Mouse (Mus musculus): ENCODE measurements around the gene Tmem175. TPM values are rescaled to one million over a fixed set of nuclear protein-coding genes. Genes with fewer than 3 reads are reported as not detected.
A peak's percentile ranks its signal among the peaks of the same experiment; 100 is the strongest.

Tmem175 gene
- total and polyA plus RNA-seq, 2 experiments from 2014 or later, result 34.2 to 37.6 TPM

DNA sequence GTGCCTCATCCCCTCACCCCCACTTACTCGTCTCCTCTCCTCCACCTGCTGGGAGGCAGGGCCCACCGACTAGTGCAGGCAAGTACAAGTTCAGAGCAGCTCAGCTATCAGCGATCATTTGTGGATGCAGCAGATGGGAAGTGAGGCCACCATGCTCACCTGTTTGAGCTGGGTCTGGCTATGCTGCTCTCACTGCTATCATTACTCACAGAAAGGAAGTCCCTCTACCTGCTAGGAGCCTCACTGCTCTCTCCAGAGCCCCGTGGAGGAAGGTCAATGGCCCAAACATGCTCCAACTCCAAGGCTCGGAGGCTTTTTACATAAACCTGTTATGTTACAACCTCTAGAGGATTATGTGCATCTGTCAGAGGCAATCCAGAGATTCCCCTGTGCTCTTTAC is 27.8 kb downstream of the Tmem175 start:
- DNase-seq (ENCODE audit: low spot score) (no peak), ATAC-seq (ENCODE audit: low FRiP score) (no peak)
- H3K4me1 ChIP-seq (ENCODE audit: insufficient read depth, low read length), result peaks cover 6% of the 10 kb centered on the region; the same call in 1 of the 2 replicates
- no peak for TF ChIP-seq CTCF (IDR thresholded peaks at IDR 0.05)
- H3K4me3 ChIP-seq (ENCODE audit: low read depth, low read length), result no peak overlapping the region
- H3K36me3 ChIP-seq (ENCODE audit: insufficient read depth, low read length), result peaks cover 52% of the 10 kb centered on the region
- no peaks in the 10 kb centered on the region for H3K9me3 ChIP-seq (ENCODE audit: low read length)
- H3K27me3 ChIP-seq (ENCODE audit: insufficient read depth, low read length), result no peaks in the 10 kb centered on the region
- WGBS, result 82% methylated on average over 5 of the region's 5 CpGs
- H3K27ac ChIP-seq (ENCODE audit: low read depth, low read length), result no peak overlapping the region
- no peak overlapping the region for H3K4me2 ChIP-seq (ENCODE audit: low read depth, low read length, poor library complexity, severe bottlenecking)
- H3K9ac ChIP-seq (replicated peaks; ENCODE audit: low read length, poor library complexity, severe bottlenecking), result no peak overlapping the region

- no peak for TF ChIP-seq CTCF (IDR thresholded peaks at IDR 0.05)
- H3K4me2 ChIP-seq (ENCODE audit: low read depth, low read length, poor library complexity, severe bottlenecking), result no peak overlapping the region
- DNase-seq (ENCODE audit: low spot score) (no peak), ATAC-seq (ENCODE audit: low FRiP score) (no peak)
- peaks cover 40% of the 10 kb centered on the region for H3K36me3 ChIP-seq (ENCODE audit: insufficient read depth, low read length)
- no peak overlapping the region for H3K4me3 ChIP-seq (ENCODE audit: low read depth, low read length)
- H3K9ac ChIP-seq (replicated peaks; ENCODE audit: low read length, poor library complexity, severe bottlenecking), result no peak overlapping the region
- peaks cover 6% of the 10 kb centered on the region; the same call in 1 of the 2 replicates for H3K4me1 ChIP-seq (ENCODE audit: insufficient read depth, low read length)
- H3K9me3 ChIP-seq (ENCODE audit: low read length), result no peaks in the 10 kb centered on the region
- no peaks in the 10 kb centered on the region for H3K27me3 ChIP-seq (ENCODE audit: insufficient read depth, low read length)
- no peak overlapping the region for H3K27ac ChIP-seq (ENCODE audit: low read depth, low read length)
- WGBS, result 75% methylated on average over 1 of the region's 1 CpGs
These were observed 29.0 kb downstream of the Tmem175 start for GRCm38 (mm10) chr5:108658611-108659010.

GRCm38 (mm10) chr5:108659698-108660631 is 30.4 kb downstream of the Tmem175 start, which contains the start of gene Idua:
TSS of gene Idua (plus strand) at chr5:108660331.
- WGBS, result 9% methylated on average over 24 of the region's 24 CpGs
- DNase-seq (ENCODE audit: low spot score) (no peak), ATAC-seq (ENCODE audit: low FRiP score) (peak; percentile 41)
- H3K9me3 ChIP-seq (ENCODE audit: low read length), result no peaks in the 10 kb centered on the region
- no peaks in the 10 kb centered on the region for H3K27me3 ChIP-seq (ENCODE audit: insufficient read depth, low read length)
- peak within 1 kb of the TSS; percentile 96 for H3K9ac ChIP-seq (replicated peaks; ENCODE audit: low read length, poor library complexity, severe bottlenecking)
- peaks cover 6% of the 10 kb centered on the region; the same call in 1 of the 2 replicates for H3K4me1 ChIP-seq (ENCODE audit: insufficient read depth, low read length)
- H3K36me3 ChIP-seq (ENCODE audit: insufficient read depth, low read length), result peaks cover 26% of the 10 kb centered on the region
- H3K4me3 ChIP-seq (ENCODE audit: low read depth, low read length), result peak within 1 kb of the TSS; percentile 93
- no peak for TF ChIP-seq CTCF (IDR thresholded peaks at IDR 0.05)
- H3K27ac ChIP-seq (ENCODE audit: low read depth, low read length), result peak within 1 kb of the TSS; percentile 51
- H3K4me2 ChIP-seq (ENCODE audit: low read depth, low read length, poor library complexity, severe bottlenecking), result peak within 1 kb of the TSS; percentile 94

- DNase-seq (ENCODE audit: low spot score) (peak; percentile 92), ATAC-seq (ENCODE audit: low FRiP score) (peak; percentile 93)
- H3K4me3 ChIP-seq (ENCODE audit: low read depth, low read length), result peak overlapping the region; percentile 93
- H3K9ac ChIP-seq (replicated peaks; ENCODE audit: low read length, poor library complexity, severe bottlenecking), result peak overlapping the region; percentile 96
- peak overlapping the region; percentile 94 for H3K4me2 ChIP-seq (ENCODE audit: low read depth, low read length, poor library complexity, severe bottlenecking)
- no peak for TF ChIP-seq CTCF (IDR thresholded peaks at IDR 0.05)
- no peaks in the 10 kb centered on the region for H3K27me3 ChIP-seq (ENCODE audit: insufficient read depth, low read length)
- H3K27ac ChIP-seq (ENCODE audit: low read depth, low read length), result peak overlapping the region; percentile 51
- H3K36me3 ChIP-seq (ENCODE audit: insufficient read depth, low read length), result peaks cover 18% of the 10 kb centered on the region
- WGBS, result 14% methylated on average over 36 of the region's 36 CpGs
- H3K9me3 ChIP-seq (ENCODE audit: low read length), result no peaks in the 10 kb centered on the region
- H3K4me1 ChIP-seq (ENCODE audit: insufficient read depth, low read length), result peaks cover 6% of the 10 kb centered on the region; the same call in 1 of the 2 replicates
These were observed 31.2 kb downstream of the Tmem175 start for GRCm38 (mm10) chr5:108660632-108661268.

- no peaks in the 10 kb centered on the region for H3K9me3 ChIP-seq (ENCODE audit: low read length)
- H3K4me2 ChIP-seq (ENCODE audit: low read depth, low read length, poor library complexity, severe bottlenecking), result no peak overlapping the region
- no peak overlapping the region for H3K9ac ChIP-seq (replicated peaks; ENCODE audit: low read length, poor library complexity, severe bottlenecking)
- no peaks in the 10 kb centered on the region for H3K27me3 ChIP-seq (ENCODE audit: insufficient read depth, low read length)
- WGBS, result 86% methylated on average over 4 of the region's 4 CpGs
- no peak for ATAC-seq (ENCODE audit: low FRiP score)
- no peak for DNase-seq (ENCODE audit: low spot score)
- H3K27ac ChIP-seq (ENCODE audit: low read depth, low read length), result no peak overlapping the region
- H3K36me3 ChIP-seq (ENCODE audit: insufficient read depth, low read length), result 0 out of 2 replicates have a peak, but pooled peaks cover 2% of the 10 kb centered on the region
- no peak for TF ChIP-seq CTCF (IDR thresholded peaks at IDR 0.05)
- peaks cover 6% of the 10 kb centered on the region; the same call in 1 of the 2 replicates for H3K4me1 ChIP-seq (ENCODE audit: insufficient read depth, low read length)
- H3K4me3 ChIP-seq (ENCODE audit: low read depth, low read length), result no peak overlapping the region
These were observed 33.2 kb downstream of the Tmem175 start for GRCm38 (mm10) chr5:108662772-108663171.
